Comparison of ENCODE assay signal across 23 mouse cellular contexts in genomic region chr4:153119647-153120102, GRCm38 (mm10).
DNase-seq lines count a peak whose midpoint lies in the region; ATAC-seq lines count a peak whose summit lies in the region.
"Had no signal": no experiment of that assay in that cellular context is flagged by ENCODE, and none has a peak within 500 bp of the region (broad histone marks: within the 10 kb centered on the region; RNA-seq: fewer than 3 reads in every experiment).

No protein-coding gene starts in this region.

- H3K36me3 ChIP-seq in kidney, embryonic 15.5 days, result no peaks in the 10 kb centered on the region
- no peaks in the 10 kb centered on the region for H3K36me3 ChIP-seq in limb, embryonic 10.5 days
- H3K36me3 ChIP-seq in intestine, embryonic 16.5 days (ENCODE audit: control insufficient read depth, insufficient read depth, low read length), result no peaks in the 10 kb centered on the region
- H3K36me3 ChIP-seq in hindbrain, embryonic 16.5 days (ENCODE audit: control insufficient read depth, insufficient read depth, low read length), result no peaks in the 10 kb centered on the region
- H3K36me3 ChIP-seq: embryonic facial prominence, embryonic 12.5 days; forebrain, embryonic 12.5 days; G1E; heart, embryonic 15.5 days had no signal

- H3K4me3 ChIP-seq in kidney, embryonic 15.5 days (replicated peaks), result peak overlapping the region; percentile 21; the same call in 1 of the 2 replicates
- H3K4me3 ChIP-seq in limb, embryonic 10.5 days, result no peak overlapping the region
- H3K4me3 ChIP-seq in intestine, embryonic 16.5 days (ENCODE audit: low read length), result no peak overlapping the region
- H3K4me3 ChIP-seq in hindbrain, embryonic 16.5 days (ENCODE audit: low read length), result no peak overlapping the region
- H3K4me3 ChIP-seq: embryonic facial prominence, embryonic 12.5 days; forebrain, embryonic 12.5 days; heart, adult 2 months; heart, embryonic 15.5 days had no signal

- peaks cover 38% of the 10 kb centered on the region for H3K4me1 ChIP-seq in kidney, embryonic 15.5 days
- peaks cover 24% of the 10 kb centered on the region for H3K4me1 ChIP-seq in limb, embryonic 10.5 days
- H3K4me1 ChIP-seq in intestine, embryonic 16.5 days (ENCODE audit: control insufficient read depth, insufficient read depth, low read length), result no peaks in the 10 kb centered on the region
- H3K4me1 ChIP-seq in hindbrain, embryonic 16.5 days (ENCODE audit: control insufficient read depth, insufficient read depth, low read depth, low read length), result peaks cover 2% of the 10 kb centered on the region; the same call in 1 of the 2 replicates
- H3K4me1 ChIP-seq: embryonic facial prominence, embryonic 12.5 days; heart, embryonic 15.5 days had no signal

- H3K27me3 ChIP-seq in kidney, embryonic 15.5 days, result no peaks in the 10 kb centered on the region
- no peaks in the 10 kb centered on the region for H3K27me3 ChIP-seq in limb, embryonic 10.5 days (ENCODE audit: low read depth, poor library complexity, severe bottlenecking)
- 0 out of 2 replicates have a peak, but pooled peaks cover 3% of the 10 kb centered on the region for H3K27me3 ChIP-seq in intestine, embryonic 16.5 days (replicated peaks; ENCODE audit: control insufficient read depth, insufficient read depth, low read length)
- H3K27me3 ChIP-seq in hindbrain, embryonic 16.5 days (replicated peaks; ENCODE audit: control insufficient read depth, insufficient read depth, low read length), result no peaks in the 10 kb centered on the region
- H3K27me3 ChIP-seq: embryonic facial prominence, embryonic 12.5 days; heart, embryonic 15.5 days had no signal

- 43% methylated on average over 4 of the region's 4 CpGs for WGBS in kidney, embryonic 15.5 days
- WGBS in limb, embryonic 10.5 days, result 88% methylated on average over 4 of the region's 4 CpGs
- WGBS in intestine, embryonic 16.5 days, result 62% methylated on average over 4 of the region's 4 CpGs
- 62% methylated on average over 4 of the region's 4 CpGs for WGBS in hindbrain, embryonic 16.5 days

- peak overlapping the region; percentile 87 for H3K27ac ChIP-seq in kidney, embryonic 15.5 days
- peak overlapping the region; percentile 23; the same call in 1 of the 2 replicates for H3K27ac ChIP-seq in limb, embryonic 10.5 days
- no peak overlapping the region for H3K27ac ChIP-seq in intestine, embryonic 16.5 days (ENCODE audit: low read length)
- H3K27ac ChIP-seq in hindbrain, embryonic 16.5 days (ENCODE audit: low read depth, low read length), result no peak overlapping the region
- H3K27ac ChIP-seq: embryonic facial prominence, embryonic 12.5 days; forebrain, embryonic 12.5 days; heart, adult 2 months; heart, embryonic 15.5 days had no signal

- peak; percentile 83 for ATAC-seq in kidney, embryonic 15.5 days (replicated peaks; ENCODE audit: low FRiP score)
- no peak for ATAC-seq in intestine, embryonic 16.5 days
- ATAC-seq in hindbrain, embryonic 16.5 days, result no peak
- ATAC-seq: CD4-positive, CD25-positive, alpha-beta regulatory T cell, adult 4 months; forebrain, embryonic 16.5 days had no signal

- H3K9ac ChIP-seq in kidney, embryonic 15.5 days, result no peak overlapping the region
- no peak overlapping the region for H3K9ac ChIP-seq in intestine, embryonic 16.5 days (ENCODE audit: low read depth, low read length)
- H3K9ac ChIP-seq in hindbrain, embryonic 16.5 days (ENCODE audit: low read depth, low read length), result no peak overlapping the region; the same call in 1 of the 2 replicates
- H3K9ac ChIP-seq: embryonic facial prominence, embryonic 12.5 days; forebrain, embryonic 12.5 days; heart, embryonic 15.5 days had no signal

- no peaks in the 10 kb centered on the region for H3K9me3 ChIP-seq in kidney, embryonic 15.5 days (replicated peaks)
- H3K9me3 ChIP-seq in limb, embryonic 10.5 days (replicated peaks), result no peaks in the 10 kb centered on the region
- H3K9me3 ChIP-seq in intestine, embryonic 16.5 days (ENCODE audit: control insufficient read depth, low read length), result no peaks in the 10 kb centered on the region
- H3K9me3 ChIP-seq in hindbrain, embryonic 16.5 days (ENCODE audit: control insufficient read depth, low read length), result peaks cover 2% of the 10 kb centered on the region; the same call in 1 of the 2 replicates
- H3K9me3 ChIP-seq: embryonic facial prominence, embryonic 12.5 days; forebrain, embryonic 12.5 days; heart, embryonic 15.5 days had no signal

- peak overlapping the region; percentile 47 for H3K4me2 ChIP-seq in kidney, embryonic 15.5 days
- no peak overlapping the region for H3K4me2 ChIP-seq in intestine, embryonic 16.5 days (ENCODE audit: low read depth, low read length)
- H3K4me2 ChIP-seq in hindbrain, embryonic 16.5 days (ENCODE audit: low read length), result no peak overlapping the region
- H3K4me2 ChIP-seq: embryonic facial prominence, embryonic 12.5 days; forebrain, embryonic 12.5 days; heart, embryonic 11.5 days; heart, embryonic 15.5 days had no signal

- peak; percentile 31 for DNase-seq in kidney, adult 11 months
- no peak for DNase-seq in kidney, adult 18-20 months
- DNase-seq in kidney, postnatal 14 days, result peak; percentile 33
- DNase-seq in limb, embryonic 10.5 days (ENCODE audit: low spot score), result no peak
- DNase-seq in testis, postnatal 14 days (ENCODE audit: low spot score), result no peak
- DNase-seq: adrenal gland, postnatal 10 days; B cell, adult 2 months; cerebellum, adult 11-12 months; cerebellum, adult 9-10 months; cerebellum, postnatal 25 days; gastrocnemius, postnatal 14 days; heart, adult 2 months; heart, postnatal 14 days had no signal

Comparison
In these comparisons a context has a peak if more than half of its experiments do, and no peak if none do; other contexts are left out.
1. DNase-seq: peak in kidney, adult 11 months (single experiment) and kidney, postnatal 14 days (single experiment); none in kidney, adult 18-20 months (single experiment), limb, embryonic 10.5 days (single experiment) and testis, postnatal 14 days (single experiment).
2. H3K27ac ChIP-seq: peak in kidney, embryonic 15.5 days (single experiment) and limb, embryonic 10.5 days (single experiment); none in intestine, embryonic 16.5 days (single experiment) and hindbrain, embryonic 16.5 days (single experiment).